Mouse (Mus musculus) layer of hippocampus, postnatal 36 days (tissue): Measurements from ENCODE around the gene Gm8914. TPM values are rescaled to one million over a fixed set of nuclear protein-coding genes. Genes with fewer than 3 reads are reported as not detected.
"Not testable (repeated sequence)": the region's sequence is repeated elsewhere in the genome, so short reads cannot be mapped to it uniquely, and the experiment has no call there.

Experiments
- DNase-seq, 2 experiments: peaks; one replicate each; pipeline ENCODE4 v3.0.0; 2022
- total RNA-seq, 2 experiments: library from RNA; stranded (reverse); gene quantifications; 2 replicates each; pipeline ENCODE4 v1.2.3; 2021

Gm8914 gene
- not detected for total RNA-seq

- not testable (repeated sequence) for DNase-seq
Observed at GRCm38 (mm10) chrX:91479826-91480225, at the start of gene Gm8914. Gene Gm8914, plus strand, starts transcription at chrX:91480126.

Other genes with a start within 250 kb of the Gm8914 start
- gene Mageb2, start 148.4 kb upstream of the Gm8914 start, total RNA-seq, result not detected
- gene Gm5072, start 87.6 kb upstream of the Gm8914 start, total RNA-seq, result not detected
- not detected for gene 1700084M14Rik, start 95.8 kb downstream of the Gm8914 start, total RNA-seq
- not detected for gene Gm14781, start 152.1 kb downstream of the Gm8914 start, total RNA-seq